Mouse (Mus musculus): ENCODE data around the gene Nfib.
A peak's percentile ranks its signal among the peaks of the same experiment; 100 is the strongest.

Nfib gene

DNA sequence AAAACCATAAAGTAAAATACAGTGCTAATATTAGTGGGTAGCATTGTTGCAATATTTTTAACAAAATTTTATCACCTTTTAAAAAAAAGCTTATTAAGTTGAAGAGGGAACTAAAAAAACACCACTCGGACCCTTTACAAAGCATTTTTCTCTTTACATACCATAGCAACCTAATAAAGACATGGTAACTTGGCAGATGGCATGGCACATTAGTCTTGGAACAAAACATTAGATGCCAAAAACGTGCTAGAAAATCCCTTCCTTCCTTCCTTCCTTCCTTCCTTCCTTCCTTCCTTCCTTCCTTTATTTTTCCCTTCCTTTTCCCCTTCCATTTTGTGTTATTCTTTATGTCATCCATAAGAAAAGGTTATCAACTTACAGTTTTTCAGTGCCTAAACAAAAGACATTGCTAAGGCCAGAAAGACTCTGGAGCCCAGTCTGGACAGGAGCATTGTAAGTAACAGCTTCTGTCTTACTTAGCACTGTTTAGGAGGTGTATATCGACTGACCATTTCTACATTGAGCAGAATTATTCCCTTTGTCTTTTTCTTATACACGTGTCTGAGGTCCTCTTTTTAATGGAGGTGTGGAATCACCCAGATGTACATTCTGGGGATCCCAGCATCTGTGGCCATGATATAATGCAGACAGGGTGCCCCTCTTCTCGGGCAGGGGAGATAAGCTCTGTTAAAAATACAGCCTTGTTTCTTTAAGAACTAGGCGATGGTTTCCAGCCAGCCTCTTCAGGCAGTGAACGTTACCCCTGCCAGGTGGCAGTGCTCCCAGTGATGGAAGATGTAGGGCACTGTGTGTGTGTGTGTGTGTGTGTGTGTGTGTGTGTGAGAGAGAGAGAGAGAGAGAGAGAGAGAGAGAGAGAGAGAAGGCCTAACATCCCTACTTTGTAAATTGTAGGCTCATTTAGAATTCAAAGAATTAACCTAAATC lies 113.2 kb downstream of the Nfib start:
- DNase-seq (ENCODE audit: low read depth, low spot score): no peak

DNA sequence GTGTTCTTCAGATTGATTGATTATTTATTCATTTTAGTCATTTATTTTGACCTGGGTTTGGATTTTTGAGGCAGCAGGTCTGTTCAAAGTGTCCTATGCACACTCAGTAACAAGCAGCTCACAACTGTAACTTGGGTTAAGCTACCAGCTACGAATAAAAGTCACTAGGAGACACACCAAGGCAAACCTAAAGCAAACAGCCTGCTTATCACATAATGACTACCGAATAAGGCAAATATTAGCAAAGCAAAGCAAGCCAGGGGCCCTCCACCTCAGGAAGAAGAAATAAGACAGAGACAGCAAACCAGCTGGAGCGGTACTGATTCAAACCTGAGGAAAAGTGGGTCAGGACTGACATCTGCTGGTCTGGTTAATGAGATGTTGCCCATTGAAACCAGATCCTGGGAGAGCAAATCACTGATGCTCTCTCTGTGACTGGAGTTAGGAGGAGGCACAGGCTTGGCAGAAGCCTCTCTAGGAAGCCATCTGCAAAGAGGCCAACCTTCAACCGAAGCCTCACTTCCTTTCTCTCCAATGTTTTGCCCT lies 116.1 kb downstream of the Nfib start:
- DNase-seq (ENCODE audit: low read depth, low spot score): no peak

DNA sequence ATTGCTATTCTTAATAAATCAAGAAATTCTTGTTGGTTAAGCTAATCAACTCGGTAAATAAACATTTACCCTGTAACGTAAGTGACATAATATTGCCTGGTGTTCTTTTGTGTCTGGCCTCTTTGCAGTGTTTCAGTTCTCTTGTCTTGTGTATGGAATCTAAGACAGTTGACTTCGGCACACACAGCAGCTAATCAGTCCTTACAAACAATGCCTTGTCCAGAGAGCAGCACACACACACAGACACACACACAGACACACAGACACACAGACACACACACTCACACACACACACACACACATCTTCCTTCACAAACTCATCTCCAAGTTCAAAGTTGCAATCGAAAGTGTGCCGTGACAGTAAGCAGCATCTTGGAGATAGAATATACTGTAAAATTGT lies 116.8 kb downstream of the Nfib start:
- DNase-seq (ENCODE audit: low read depth, low spot score): no peak

DNA sequence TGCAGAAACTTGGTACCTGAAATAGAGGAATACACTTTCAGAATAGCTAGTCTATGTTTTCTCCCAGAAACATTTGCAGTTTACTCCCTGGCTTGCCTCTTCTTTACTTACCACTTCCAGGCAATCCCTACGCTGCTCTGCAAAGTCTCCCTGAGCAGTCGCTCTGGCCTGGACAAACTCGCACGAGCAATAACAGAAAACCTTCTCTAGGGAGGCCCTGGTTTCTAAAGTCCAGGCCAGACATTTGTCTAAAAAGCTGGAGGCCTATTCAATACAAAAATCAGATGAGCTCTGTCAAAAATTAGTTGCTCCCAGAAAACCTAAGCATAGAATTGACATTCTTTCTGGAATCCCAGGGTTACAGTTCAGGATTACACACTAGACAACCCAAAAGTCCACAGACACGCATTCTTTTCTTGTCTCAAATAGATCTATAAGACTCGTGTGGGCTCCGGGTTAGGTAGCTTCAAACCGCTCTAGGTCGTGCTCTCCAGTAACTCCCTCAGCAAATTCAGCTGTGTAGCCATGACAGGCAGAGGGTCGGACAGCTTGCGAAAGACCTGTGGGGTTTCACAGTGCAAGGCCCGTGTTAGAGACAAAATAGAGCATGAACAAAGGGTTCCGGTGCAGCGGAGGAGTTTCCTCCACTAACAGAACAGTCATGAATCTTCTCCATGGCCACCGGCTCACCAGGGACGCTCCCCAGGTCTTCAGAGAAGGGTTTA lies 118.2 kb downstream of the Nfib start:
- no peak for DNase-seq (ENCODE audit: low read depth, low spot score)

DNA sequence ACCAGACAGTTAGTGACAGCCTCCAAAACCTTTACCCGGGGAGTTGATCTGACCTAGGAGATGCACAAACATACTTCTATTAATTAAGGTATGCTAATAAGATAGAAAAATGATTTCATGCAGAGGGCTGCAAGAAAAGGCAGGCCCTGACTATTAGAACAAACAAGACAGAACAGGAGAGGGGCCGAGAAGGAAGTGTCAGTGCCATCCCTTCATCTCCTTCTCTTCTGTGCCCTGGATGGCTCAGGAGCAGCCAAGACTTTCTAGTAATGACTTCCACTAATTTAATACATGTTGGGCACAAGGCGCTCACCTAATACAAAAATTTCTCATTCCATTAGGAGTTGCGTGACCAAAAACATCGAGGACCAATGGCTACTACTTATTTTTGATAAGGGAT lies 118.9 kb downstream of the Nfib start:
- no peak for DNase-seq (ENCODE audit: low read depth, low spot score)

DNA sequence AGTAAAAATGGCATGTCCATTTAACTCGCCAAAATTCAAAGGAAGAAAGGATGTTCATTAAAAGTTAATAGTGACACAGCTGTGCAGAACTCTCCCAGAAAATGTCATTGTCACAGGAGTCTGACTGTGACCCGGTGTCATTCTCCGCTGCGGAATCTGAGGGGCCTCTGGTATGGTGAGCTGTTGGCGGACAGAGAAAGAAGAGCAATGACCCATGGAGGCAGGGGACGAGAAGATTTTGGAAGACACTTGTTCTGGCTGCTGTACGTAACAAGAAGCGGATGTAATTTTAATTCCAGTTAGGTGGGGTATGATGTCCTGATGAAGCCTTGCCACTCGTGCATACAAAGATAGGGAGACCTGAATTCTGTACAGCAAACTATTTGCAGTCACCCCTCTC lies 120.0 kb downstream of the Nfib start:
- DNase-seq (ENCODE audit: low read depth, low spot score): no peak

DNA sequence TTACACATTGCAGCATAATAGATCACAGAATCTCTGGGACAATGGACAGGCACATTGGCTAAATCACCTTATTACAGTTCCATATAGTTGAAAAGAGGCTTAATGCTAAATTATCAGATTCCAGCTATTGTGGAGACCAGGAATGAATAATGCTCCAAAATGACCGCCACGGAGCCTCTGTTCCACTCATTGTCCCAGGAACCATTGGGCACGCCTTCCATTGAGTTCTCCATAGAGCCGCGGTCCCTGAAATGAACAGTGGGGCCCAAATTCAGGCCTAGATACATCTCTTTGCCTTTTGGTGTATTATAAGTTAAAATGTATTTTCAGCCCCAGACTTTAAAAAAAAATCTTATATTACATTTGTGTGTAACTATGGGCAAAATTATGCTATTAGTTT lies 120.5 kb downstream of the Nfib start:
- DNase-seq (ENCODE audit: low read depth, low spot score): no peak

DNA sequence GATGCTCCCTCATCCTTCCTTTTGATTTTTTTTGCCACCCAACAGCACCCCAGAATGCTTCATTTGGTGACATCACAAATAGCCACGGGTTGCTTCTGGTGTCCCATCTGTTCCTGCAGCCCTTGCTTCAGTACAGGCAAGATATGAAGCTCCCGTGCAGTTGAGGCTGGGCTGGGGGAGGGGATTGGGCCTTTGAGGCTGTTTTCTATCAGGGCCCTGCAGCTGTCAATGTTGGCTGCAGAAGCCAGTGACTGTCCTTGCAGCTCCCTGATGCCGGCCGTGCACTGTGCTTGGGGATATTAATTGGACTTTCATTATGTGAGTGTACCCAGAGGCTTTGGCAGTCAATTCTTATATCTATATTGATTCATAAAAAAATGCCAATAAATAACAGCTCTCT lies 121.0 kb downstream of the Nfib start:
- DNase-seq (ENCODE audit: low read depth, low spot score): no peak

DNA sequence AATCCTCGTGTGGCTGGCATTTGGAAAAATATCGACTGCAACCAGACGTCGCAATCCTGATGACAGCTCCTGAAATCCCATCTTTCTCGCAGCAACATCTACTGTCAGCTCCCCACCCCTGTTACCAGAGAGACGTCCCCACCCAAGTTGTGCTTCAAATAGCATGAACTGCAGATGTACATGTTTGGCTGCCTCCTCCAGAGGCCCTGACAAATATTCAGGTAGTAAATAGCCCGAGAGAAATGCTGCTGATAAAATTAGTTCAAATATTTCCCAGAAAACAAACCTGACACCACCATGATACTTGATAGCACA lies 132.3 kb downstream of the Nfib start:
- DNase-seq (ENCODE audit: low read depth, low spot score): no peak

DNA sequence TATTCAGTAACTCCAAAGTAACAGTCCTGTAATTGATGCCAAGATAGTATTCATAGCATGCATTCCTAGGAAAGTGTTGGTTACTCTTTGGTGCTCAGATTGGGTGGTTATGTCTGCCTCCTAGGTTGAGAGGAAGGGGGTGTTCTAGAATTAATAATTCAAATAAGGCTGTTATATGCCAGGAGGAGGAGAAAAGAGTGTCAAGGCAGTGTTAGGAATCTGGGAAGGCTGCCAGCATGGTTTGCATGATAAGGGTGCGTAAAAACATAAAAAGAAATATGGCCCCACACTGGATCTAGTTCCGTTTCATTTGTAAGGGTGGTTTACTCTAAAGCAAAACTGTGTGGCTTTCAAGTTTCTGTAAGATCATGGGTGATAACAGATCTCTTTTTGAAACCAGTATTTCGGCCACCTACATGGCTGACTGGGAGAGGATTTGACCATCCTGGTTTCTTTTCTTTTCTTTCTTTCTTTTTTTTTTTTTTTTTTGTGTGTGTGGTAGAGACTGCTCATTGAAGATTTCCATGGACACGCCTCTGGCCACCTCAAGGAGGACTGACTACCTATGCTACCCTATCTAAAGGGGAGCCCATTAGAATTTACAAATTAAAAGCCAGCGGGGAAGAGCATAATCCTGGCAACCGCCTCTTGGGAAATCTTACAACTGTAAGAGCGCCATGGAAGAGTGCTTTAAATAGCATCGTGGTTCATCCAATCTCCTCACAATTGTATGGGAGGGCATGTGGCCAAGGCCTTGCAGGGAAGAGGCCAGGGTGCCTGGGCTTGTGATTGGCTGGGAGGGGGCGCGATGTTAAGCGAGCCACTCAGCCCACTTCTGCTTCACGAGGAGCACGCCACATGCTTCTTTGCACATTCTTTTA lies 132.9 kb downstream of the Nfib start:
- DNase-seq (ENCODE audit: low read depth, low spot score): no peak

DNA sequence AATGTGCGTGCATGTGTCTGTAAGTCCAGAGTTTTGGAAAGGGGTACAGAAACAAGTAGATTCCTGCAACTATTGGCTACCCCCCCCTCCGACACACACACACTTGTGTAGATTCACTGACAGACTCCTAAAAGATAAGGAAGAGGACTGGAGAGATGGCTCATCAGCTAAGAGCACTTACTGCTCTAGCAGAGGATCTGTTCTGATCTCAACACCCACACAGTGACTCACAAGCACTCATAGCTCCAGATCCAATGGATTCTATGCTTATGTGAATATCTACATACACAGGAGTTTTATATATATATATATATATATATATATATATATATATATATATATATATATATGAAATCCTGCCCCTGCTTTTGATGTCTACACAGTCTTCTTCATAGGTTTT lies 146.7 kb downstream of the Nfib start:
- DNase-seq (ENCODE audit: low read depth, low spot score): no peak

DNA sequence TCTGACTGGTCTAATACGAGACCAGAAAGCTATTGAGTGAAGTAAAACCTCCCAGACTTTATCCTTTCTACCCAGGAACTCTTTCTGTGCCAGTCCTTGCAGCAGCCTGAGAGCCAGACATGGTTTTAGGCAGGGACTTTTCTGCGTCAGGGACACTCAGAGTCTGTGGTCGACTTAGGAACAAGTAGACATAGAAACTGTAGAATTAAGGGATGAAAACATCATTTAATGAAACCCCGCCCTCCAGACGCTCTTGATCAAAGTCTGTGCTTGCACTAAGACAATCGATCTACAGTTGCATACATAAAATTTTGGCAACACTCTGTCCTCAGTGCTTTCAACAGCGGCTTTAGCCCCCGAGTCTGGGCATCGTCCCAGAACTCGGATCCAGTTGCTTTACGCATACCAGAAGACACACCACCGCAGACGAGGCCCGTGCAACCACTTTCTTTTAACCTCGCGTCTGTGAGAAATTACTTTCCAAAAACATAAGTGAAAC lies 149.8 kb downstream of the Nfib start:
- DNase-seq (ENCODE audit: low read depth, low spot score): no peak

DNA sequence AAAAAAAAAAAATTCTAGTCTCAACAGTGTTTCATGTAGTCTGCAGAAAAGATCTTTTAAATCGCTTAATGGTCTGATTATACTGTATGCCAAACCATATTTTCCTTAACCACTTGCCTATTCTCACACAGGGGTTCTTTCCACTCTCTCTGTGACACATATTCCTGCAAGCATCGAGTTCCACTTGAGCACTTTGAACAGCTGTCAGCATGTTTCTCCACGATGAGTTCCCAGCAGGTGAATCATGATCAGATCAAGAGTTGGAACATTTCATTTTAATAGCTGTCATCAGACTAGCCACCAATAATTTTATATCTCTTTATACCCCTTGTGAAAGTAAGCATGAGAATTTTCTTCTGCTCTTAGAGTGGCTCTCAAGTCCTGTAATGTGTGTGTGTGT lies 151.9 kb downstream of the Nfib start:
- DNase-seq (ENCODE audit: low read depth, low spot score): no peak

DNA sequence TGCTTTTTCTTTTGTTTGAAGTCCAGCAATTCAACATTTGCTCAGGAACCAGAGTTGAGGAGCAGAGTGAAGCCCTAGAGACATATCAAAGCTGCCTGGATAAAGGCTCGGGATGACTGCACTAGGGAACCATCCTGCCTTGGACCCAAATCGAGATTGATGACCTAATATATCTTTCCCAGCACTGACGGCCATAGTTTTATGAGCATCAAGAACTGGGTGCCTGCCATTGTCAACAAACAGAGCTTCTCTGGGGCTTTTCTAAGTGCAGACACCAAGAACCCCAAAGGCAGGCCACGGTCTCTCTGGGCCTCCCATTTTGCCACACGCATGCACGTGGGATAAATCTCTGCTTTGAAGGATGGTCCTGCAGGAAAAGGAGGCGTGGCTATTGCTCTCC lies 153.3 kb downstream of the Nfib start:
- no peak for DNase-seq (ENCODE audit: low read depth, low spot score)

DNA sequence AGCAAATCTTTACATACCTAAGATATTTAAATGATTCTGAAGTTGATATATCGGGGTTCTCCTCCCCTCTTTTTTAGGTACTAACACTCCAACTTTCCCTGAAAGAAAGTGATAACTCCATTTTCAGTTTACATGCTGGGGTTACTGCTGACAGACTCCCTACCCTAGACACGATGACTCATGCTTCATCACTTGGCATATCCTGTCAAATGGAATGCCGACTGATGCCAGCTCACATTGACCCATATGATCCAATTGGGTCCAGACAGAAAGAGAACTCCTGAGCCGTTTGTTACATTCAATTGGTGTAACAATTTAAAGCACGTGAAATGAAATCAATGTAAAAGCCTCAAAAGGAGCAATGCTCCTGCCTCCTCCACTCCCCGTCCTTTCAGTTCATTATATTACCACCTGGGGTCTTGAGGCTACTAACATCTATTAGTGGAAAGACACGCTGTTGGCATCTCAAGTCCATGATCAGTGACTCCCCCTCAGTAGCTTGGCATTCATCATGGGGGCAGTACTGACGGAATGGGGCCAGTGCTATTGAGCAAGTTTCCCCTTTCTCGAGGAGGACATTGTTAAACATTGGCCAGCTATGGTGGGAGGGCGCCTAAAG lies 155.7 kb downstream of the Nfib start:
- DNase-seq (ENCODE audit: low read depth, low spot score): no peak

DNA sequence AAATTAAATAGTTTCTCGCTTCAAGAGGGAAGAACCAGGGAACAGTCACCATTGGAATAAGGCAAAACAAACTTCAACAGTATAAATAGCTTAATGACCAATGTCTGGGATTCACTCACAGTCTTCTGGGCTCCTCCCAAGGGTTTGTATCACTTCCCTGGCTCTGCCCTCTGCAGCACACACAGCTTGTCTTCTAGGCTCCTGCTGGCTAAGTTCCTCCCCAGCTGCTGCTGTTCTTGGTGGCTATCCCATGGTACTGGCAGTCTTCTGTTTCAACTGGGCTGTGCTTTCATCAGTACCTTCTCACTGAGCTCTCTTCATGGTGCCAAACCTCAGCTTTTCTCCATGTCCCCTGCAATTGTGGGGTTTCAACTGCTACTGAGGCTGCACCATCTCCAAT lies 157.3 kb downstream of the Nfib start:
- no peak for DNase-seq (ENCODE audit: low read depth, low spot score)

DNA sequence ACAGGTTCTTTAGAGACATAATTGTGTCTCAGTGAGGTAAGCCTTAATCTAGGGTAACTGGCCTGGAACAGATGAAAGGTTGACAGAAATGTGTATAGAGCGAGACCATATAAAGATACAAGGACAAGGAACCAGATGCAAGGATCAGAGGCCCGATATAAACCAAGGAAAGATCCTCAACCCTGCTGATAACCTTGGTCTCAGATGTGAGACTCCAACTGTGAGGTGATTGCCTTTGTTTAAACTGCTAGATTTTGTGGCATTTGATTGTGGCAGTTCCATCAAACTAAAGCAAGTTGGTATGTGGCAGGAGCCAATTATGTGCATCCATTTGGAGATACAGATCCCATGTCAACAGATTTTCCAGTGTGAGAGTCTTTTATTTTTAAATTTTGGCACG lies 161.6 kb downstream of the Nfib start:
- no peak for DNase-seq (ENCODE audit: low read depth, low spot score)

DNA sequence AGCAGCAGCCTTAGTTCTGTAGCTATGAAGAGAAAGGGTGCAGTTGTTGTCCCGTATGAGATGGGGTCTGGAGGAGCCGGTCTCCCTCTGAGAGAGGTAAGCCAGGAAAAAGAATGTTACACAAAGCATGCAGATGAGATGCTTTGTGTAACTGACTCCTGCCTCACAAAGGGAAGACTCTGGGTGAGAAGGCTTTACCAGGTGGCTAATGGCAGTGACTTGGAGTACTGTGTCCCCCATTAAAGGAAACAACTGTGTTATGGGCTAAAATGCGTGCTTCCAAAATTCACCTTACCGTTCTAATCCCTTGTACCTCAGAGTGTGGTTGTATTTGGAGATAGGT lies 162.2 kb downstream of the Nfib start:
- no peak for DNase-seq (ENCODE audit: low read depth, low spot score)

DNA sequence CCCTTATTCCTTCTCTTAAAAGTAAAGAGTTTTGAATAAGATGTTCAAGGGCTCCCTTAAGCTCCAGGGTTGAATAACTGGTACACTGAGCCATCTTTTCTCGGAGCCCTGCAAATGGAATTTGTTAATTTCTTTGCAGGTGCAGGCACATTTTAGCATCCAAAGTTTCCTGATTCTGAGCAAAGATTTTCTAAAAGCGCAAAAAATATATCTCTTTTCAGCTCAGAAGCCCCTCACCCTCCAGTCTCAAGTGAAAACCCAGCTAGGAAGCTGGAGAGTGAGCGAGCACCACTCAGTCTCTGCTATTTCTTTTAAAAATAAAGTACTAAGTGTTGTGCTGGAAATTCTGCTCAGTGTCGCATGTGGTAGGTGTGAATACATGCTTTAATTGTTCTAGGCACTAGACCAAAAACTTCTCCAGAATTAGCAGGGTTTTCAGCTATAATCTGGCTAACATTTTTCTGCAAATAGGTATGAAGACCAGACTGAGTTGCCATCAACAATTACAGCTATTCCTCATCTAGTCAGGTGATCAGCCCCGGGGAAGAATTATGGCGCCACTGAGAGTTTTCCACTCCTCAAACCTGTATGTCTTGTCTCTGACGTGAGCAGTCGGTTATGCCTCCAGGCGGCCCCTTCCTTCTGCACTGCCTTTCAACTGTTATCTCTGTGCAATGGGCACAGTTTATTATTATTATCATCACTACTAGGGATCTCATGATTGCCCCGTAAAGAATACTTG lies 162.7 kb downstream of the Nfib start:
- DNase-seq (ENCODE audit: low read depth, low spot score): no peak

DNA sequence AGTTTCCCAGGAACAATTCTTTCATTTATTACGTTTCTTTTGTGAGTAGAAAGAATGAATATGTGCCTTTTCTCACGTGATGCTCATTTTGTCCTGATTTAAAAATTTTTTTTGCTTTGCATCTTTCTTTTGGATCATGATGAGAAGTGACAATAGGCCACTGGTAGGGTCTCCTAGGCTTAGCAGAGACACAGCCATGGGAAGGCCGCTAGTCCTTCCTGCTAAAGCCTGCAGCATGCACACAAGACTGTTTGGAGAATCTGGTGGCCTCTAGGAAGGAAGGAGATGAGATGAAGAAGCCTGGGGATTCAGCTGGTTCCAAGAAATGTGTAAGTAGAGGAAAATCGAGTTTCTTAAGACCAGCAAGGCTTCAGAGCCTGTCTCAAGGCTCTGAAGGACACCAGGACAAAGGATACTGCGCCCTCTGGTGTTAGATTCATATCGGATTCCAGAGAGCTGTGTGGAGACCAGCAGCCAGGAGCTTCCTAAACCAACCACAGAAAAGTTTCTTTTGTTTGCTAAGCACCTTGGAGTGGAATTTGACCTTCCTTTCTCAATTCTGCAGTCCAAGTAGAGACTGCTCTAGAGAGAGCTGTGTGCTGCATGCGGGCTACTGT lies 163.5 kb downstream of the Nfib start:
- peak; percentile 90 for DNase-seq (ENCODE audit: low read depth, low spot score)
